Mouse (Mus musculus) cortical plate, adult 2 months (tissue): ENCODE measurements around the gene Cks2.

ENCODE experiments used
- CTCF ChIP-seq: fragments of 200-500 bp; IDR thresholded peaks from 2 replicates; pipeline ENCODE4 v1.5.1; 2011; ENCODE audit warnings: mild to moderate bottlenecking, control low read depth, low read length; ENCODE audit not compliant: insufficient read depth; ENCODE audit errors: extremely low read depth
- POLR2A ChIP-seq: fragments of 200-500 bp; IDR thresholded peaks from 2 replicates; pipeline ENCODE4 v1.6.1; 2011; ENCODE audit warnings: mild to moderate bottlenecking, low read length, control low read depth; ENCODE audit not compliant: insufficient read depth; ENCODE audit errors: extremely low read depth

- TF ChIP-seq CTCF = no peak
- TF ChIP-seq POLR2A = no peak
These were observed 36.6 kb downstream of the Cks2 start for GRCm38 (mm10) chr13:51681634-51682033.
